Mouse (Mus musculus) heart, adult 2 months (tissue): ENCODE measurements around the gene Exoc4. TPM values are rescaled to one million over a fixed set of nuclear protein-coding genes. Genes with fewer than 3 reads are reported as not detected.
A peak's percentile ranks its signal among the peaks of the same experiment; 100 is the strongest.

ENCODE experiments used
- DNase-seq, 2 experiments: peaks; one replicate each; pipeline ENCODE4 v3.0.0; 2021
- H3K27ac ChIP-seq: fragments of 200-600 bp; 2 replicates; pipeline ENCODE4 v1.8.1; 2022
- H3K27me3 ChIP-seq: fragments of 200-500 bp; 2 replicates; pipeline ENCODE4 v1.6.1; 2012; ENCODE audit warnings: mild to moderate bottlenecking, low read length, inconsistent platforms, mixed read lengths; ENCODE audit not compliant: control insufficient read depth, insufficient read depth
- H3K36me3 ChIP-seq: fragments of 200-500 bp; 2 replicates; pipeline ENCODE4 v1.6.1; 2012; ENCODE audit warnings: low read length, inconsistent platforms; ENCODE audit not compliant: control insufficient read depth, insufficient read depth
- H3K4me1 ChIP-seq: fragments of 200-500 bp; 2 replicates; pipeline ENCODE4 v1.6.1; 2011; ENCODE audit warnings: low read length; ENCODE audit not compliant: control insufficient read depth, insufficient read depth
- H3K4me3 ChIP-seq: fragments of 200-600 bp; 2 replicates; pipeline ENCODE4 v1.8.1; 2022
- H3K79me2 ChIP-seq: fragments of 200-500 bp; replicated peaks from 2 replicates; pipeline ENCODE4 v1.6.1; 2012; ENCODE audit warnings: mild to moderate bottlenecking, inconsistent platforms, low read length, moderate library complexity, mixed read lengths; ENCODE audit not compliant: control insufficient read depth, insufficient read depth
- H3K9ac ChIP-seq: fragments of 200-500 bp; 2 replicates; pipeline ENCODE4 v1.6.1; 2012; ENCODE audit warnings: low read depth, mild to moderate bottlenecking, control low read depth, inconsistent platforms, low read length, mixed read lengths
- CTCF ChIP-seq: fragments of 200-600 bp; IDR thresholded peaks from 2 replicates; pipeline ENCODE4 v1.8.1; 2022; ENCODE audit warnings: antibody characterized with exemption, mild to moderate bottlenecking, moderate library complexity
- EP300 ChIP-seq: fragments of 200-500 bp; IDR thresholded peaks from 2 replicates; pipeline ENCODE4 v1.6.1; 2011; ENCODE audit warnings: low read depth, low read length, control low read depth; ENCODE audit not compliant: insufficient read depth
- POLR2A ChIP-seq: fragments of 200-500 bp; IDR thresholded peaks from 2 replicates; pipeline ENCODE4 v1.6.1; 2011; ENCODE audit warnings: mild to moderate bottlenecking, low read depth, low read length, control low read depth; ENCODE audit not compliant: insufficient read depth
- WGBS: fragments of 180-500 bp; shearing (Covaris S2); methylation state at CpG from one replicate; pipeline ENCODE4 v1.1.7; 2018; 5-methylcytosine and 5-hydroxymethylcytosine counted together
- intact Hi-C: fragments of 180-260 bp; cut with DNase I; formaldehyde crosslinking; loops from one replicate; pipeline ENCODE4 v1.15.1; 2025
- polyA plus RNA-seq: library from polyadenylated mRNA; depleted of rRNA; stranded (reverse); fragments of >200 nt; gene quantifications from 2 replicates; pipeline ENCODE4 v1.2.3, GENCODE M21; 2012
- total RNA-seq, 2 experiments: library from RNA; stranded (reverse); gene quantifications; 2 replicates each; pipeline ENCODE4 v1.2.3; 2021

Exoc4 gene
- total and polyA plus RNA-seq, 3 experiments: 9.9 to 36.0 (median 34.0) TPM

GRCm38 (mm10) chr6:33801254-33801653 lies 552.4 kb downstream of the Exoc4 start:
- H3K4me1 ChIP-seq: no peaks in the 10 kb centered on the region; the same call in 1 of the 2 replicates
- H3K79me2 ChIP-seq: no peaks in the 10 kb centered on the region
- intact Hi-C loops: no loop called here
- no peaks in the 10 kb centered on the region for H3K27me3 ChIP-seq
- H3K27ac ChIP-seq: no peak overlapping the region
- H3K4me3 ChIP-seq: no peak overlapping the region
- DNase-seq: no peak
- no peak overlapping the region for H3K9ac ChIP-seq
- TF ChIP-seq CTCF (no peak), EP300 (no peak), POLR2A (no peak)
- no peaks in the 10 kb centered on the region for H3K36me3 ChIP-seq
- WGBS: 91% methylated on average over 3 of the region's 3 CpGs

GRCm38 (mm10) chr6:33803481-33804098 lies 554.7 kb downstream of the Exoc4 start:
- H3K4me1 ChIP-seq: no peaks in the 10 kb centered on the region; the same call in 1 of the 2 replicates
- H3K27ac ChIP-seq: no peak overlapping the region
- no peaks in the 10 kb centered on the region for H3K79me2 ChIP-seq
- H3K36me3 ChIP-seq: no peaks in the 10 kb centered on the region
- no peak overlapping the region for H3K9ac ChIP-seq
- 81% methylated on average over 3 of the region's 3 CpGs for WGBS
- TF ChIP-seq POLR2A: no peak
- no peak for TF ChIP-seq CTCF
- TF ChIP-seq EP300: no peak
- DNase-seq: no peak
- H3K27me3 ChIP-seq: no peaks in the 10 kb centered on the region
- intact Hi-C loops: no loop called here
- no peak overlapping the region for H3K4me3 ChIP-seq

- peak in 1 of 2 experiments; percentile 6 for DNase-seq
- WGBS: 44% methylated on average over 2 of the region's 2 CpGs
- TF ChIP-seq CTCF (no peak), POLR2A (no peak), EP300 (no peak)
- H3K4me3 ChIP-seq: no peak overlapping the region
- no peaks in the 10 kb centered on the region for H3K79me2 ChIP-seq
- no peaks in the 10 kb centered on the region for H3K27me3 ChIP-seq
- no peaks in the 10 kb centered on the region; the same call in 1 of the 2 replicates for H3K4me1 ChIP-seq
- no peaks in the 10 kb centered on the region for H3K36me3 ChIP-seq
- no peak overlapping the region for H3K27ac ChIP-seq
- H3K9ac ChIP-seq: no peak overlapping the region
- intact Hi-C loops: no loop called here
Observed at GRCm38 (mm10) chr6:33804775-33805174, 555.9 kb downstream of the Exoc4 start.

DNA sequence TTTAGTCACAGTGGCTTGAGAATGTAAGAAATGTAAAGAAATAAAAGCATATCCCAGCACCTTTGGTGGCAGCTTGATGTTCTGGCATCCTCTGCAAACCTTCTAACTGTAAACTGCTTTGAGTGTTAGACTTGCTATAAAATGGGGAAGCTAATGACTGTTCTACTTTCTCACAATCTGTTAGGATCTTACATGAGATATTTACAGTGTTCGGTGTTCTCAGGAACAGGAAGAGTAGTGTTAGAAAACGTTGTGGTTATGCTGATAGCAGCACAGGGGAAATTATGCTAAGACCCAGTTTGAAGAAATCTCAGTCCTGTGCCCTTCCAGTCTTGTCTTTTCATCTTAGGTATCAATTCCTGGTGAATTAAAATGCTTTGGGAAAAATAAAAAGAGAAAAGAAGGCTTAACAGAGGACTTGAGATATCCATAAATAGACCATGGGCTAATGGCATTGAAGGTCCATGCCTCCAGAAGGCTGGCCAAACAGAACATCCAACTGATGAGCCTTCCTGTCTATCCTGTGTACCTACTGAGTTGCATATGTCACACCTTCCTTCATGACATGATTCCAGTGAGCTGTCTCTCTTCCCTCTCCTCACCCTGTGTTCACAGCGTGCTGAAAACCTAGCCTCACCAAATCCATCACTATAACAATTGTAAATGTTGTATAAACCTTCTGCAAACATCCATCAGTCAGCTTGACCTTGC lies 557.3 kb downstream of the Exoc4 start:
- Histone ChIP-seq H3K27ac (no peak overlapping the region), H3K36me3 (no peaks in the 10 kb centered on the region), H3K9ac (no peak overlapping the region), H3K27me3 (no peaks in the 10 kb centered on the region), H3K79me2 (no peaks in the 10 kb centered on the region), H3K4me3 (no peak overlapping the region), H3K4me1 (no peaks in the 10 kb centered on the region; the same call in 1 of the 2 replicates)
- intact Hi-C loops: no loop called here
- 53% methylated on average over 3 of the region's 3 CpGs for WGBS
- no peak for TF ChIP-seq CTCF
- TF ChIP-seq POLR2A: no peak
- no peak for TF ChIP-seq EP300
- no peak for DNase-seq

- H3K4me3 ChIP-seq: no peak overlapping the region
- no peaks in the 10 kb centered on the region for H3K27me3 ChIP-seq
- 40% methylated on average over 2 of the region's 2 CpGs for WGBS
- no peak for TF ChIP-seq CTCF
- TF ChIP-seq POLR2A: no peak
- TF ChIP-seq EP300: no peak
- DNase-seq: no peak
- no peaks in the 10 kb centered on the region; the same call in 1 of the 2 replicates for H3K36me3 ChIP-seq
- H3K9ac ChIP-seq: no peak overlapping the region
- no peaks in the 10 kb centered on the region; the same call in 1 of the 2 replicates for H3K4me1 ChIP-seq
- intact Hi-C loops: no loop called here
- no peaks in the 10 kb centered on the region for H3K79me2 ChIP-seq
- no peak overlapping the region for H3K27ac ChIP-seq
Observed at GRCm38 (mm10) chr6:33814386-33814785, 565.5 kb downstream of the Exoc4 start.

- Histone ChIP-seq H3K27me3 (no peaks in the 10 kb centered on the region), H3K27ac (no peak overlapping the region), H3K4me3 (no peak overlapping the region), H3K79me2 (no peaks in the 10 kb centered on the region), H3K36me3 (peaks cover 2% of the 10 kb centered on the region), H3K4me1 (peaks cover 16% of the 10 kb centered on the region), H3K9ac (no peak overlapping the region)
- intact Hi-C loops: no loop called here
- 40% methylated on average over 2 of the region's 2 CpGs for WGBS
- DNase-seq: no peak
- TF ChIP-seq CTCF: no peak
- TF ChIP-seq POLR2A: no peak
- TF ChIP-seq EP300: no peak
Observed at GRCm38 (mm10) chr6:33823171-33823570, 574.3 kb downstream of the Exoc4 start.
